Mouse (Mus musculus): ENCODE measurements around the gene Csn1s2b. TPM values are rescaled to one million over a fixed set of nuclear protein-coding genes. Genes with fewer than 3 reads are reported as not detected.
"Not testable (repeated sequence)": the region's sequence is repeated elsewhere in the genome, so short reads cannot be mapped to it uniquely, and the experiment has no call there.

The Csn1s2b gene
- total RNA-seq (2022): not detected

GRCm38 (mm10) chr5:87807782-87808181 is at the start of gene Csn1s2b:
Gene Csn1s2b, plus strand, starts transcription at chr5:87808082.
- DNase-seq (ENCODE audit: low spot score in 2 of 2): no peak

- DNase-seq (ENCODE audit: low spot score in 2 of 2): no peak
Observed at GRCm38 (mm10) chr5:87764546-87764945, 43.3 kb upstream of the Csn1s2b start.

GRCm38 (mm10) chr5:87772151-87772550 is 35.7 kb upstream of the Csn1s2b start:
- not testable (repeated sequence) for DNase-seq (ENCODE audit: low spot score in 2 of 2)

- no peak for DNase-seq (ENCODE audit: low spot score in 2 of 2)
Observed at GRCm38 (mm10) chr5:87774267-87774666, 33.6 kb upstream of the Csn1s2b start, which contains the start of gene Csn1s2a. Gene Csn1s2a, plus strand, starts transcription at chr5:87774567.

GRCm38 (mm10) chr5:87782731-87783130 is 25.2 kb upstream of the Csn1s2b start:
- DNase-seq (ENCODE audit: low spot score in 2 of 2): no peak

- no peak for DNase-seq (ENCODE audit: low spot score in 2 of 2)
Observed at GRCm38 (mm10) chr5:87809253-87809652, 1.4 kb downstream of the Csn1s2b start.

GRCm38 (mm10) chr5:87825386-87825785 is 17.5 kb downstream of the Csn1s2b start, which contains the start of gene Prr27:
Gene Prr27, plus strand, starts transcription at chr5:87825686.
- no peak for DNase-seq (ENCODE audit: low spot score in 2 of 2)

- DNase-seq (ENCODE audit: low spot score in 2 of 2): no peak
Observed at GRCm38 (mm10) chr5:87855136-87855716, 47.3 kb downstream of the Csn1s2b start.

- DNase-seq (ENCODE audit: low spot score in 2 of 2): no peak
Observed at GRCm38 (mm10) chr5:87870084-87870483, 62.2 kb downstream of the Csn1s2b start.

- DNase-seq (ENCODE audit: low spot score in 2 of 2): no peak
Observed at GRCm38 (mm10) chr5:87871423-87871822, 63.5 kb downstream of the Csn1s2b start.

Other genes with a start within 250 kb of the Csn1s2b start
- not detected for gene Sult1d1, start 239.1 kb upstream of the Csn1s2b start, total RNA-seq (2022)
- gene Sult1e1, start 216.5 kb upstream of the Csn1s2b start, total RNA-seq (2022): not detected
- gene Csn1s1, start 141.9 kb upstream of the Csn1s2b start, total RNA-seq (2022): not detected
- gene Csn2, start 108.5 kb upstream of the Csn1s2b start, total RNA-seq (2022): under 1 TPM in 1 of 4 experiments, not detected in 3; 0.09 TPM
- not detected for gene Csn1s2a, start 33.5 kb upstream of the Csn1s2b start, total RNA-seq (2022)
- not detected for gene Prr27, start 17.6 kb downstream of the Csn1s2b start, total RNA-seq (2022)
- not detected for gene Odam, start 76.9 kb downstream of the Csn1s2b start, total RNA-seq (2022)
- gene Csn3, start 117.5 kb downstream of the Csn1s2b start, total RNA-seq (2022): not detected
- not detected for gene 2310003L06Rik, start 161.4 kb downstream of the Csn1s2b start, total RNA-seq (2022)
- not detected for gene Gm28434, start 161.4 kb downstream of the Csn1s2b start, total RNA-seq (2022)
- gene Cabs1, start 171.4 kb downstream of the Csn1s2b start, total RNA-seq (2022): not detected
- gene Smr3a, start 194.5 kb downstream of the Csn1s2b start, total RNA-seq (2022): not detected

All from layer of hippocampus, adult 8-10 months (tissue).